Mouse (Mus musculus): ENCODE data around the gene Cic.
"Not testable (repeated sequence)": the region's sequence is repeated elsewhere in the genome, so short reads cannot be mapped to it uniquely, and the experiment has no call there.

Gene Cic

DNA sequence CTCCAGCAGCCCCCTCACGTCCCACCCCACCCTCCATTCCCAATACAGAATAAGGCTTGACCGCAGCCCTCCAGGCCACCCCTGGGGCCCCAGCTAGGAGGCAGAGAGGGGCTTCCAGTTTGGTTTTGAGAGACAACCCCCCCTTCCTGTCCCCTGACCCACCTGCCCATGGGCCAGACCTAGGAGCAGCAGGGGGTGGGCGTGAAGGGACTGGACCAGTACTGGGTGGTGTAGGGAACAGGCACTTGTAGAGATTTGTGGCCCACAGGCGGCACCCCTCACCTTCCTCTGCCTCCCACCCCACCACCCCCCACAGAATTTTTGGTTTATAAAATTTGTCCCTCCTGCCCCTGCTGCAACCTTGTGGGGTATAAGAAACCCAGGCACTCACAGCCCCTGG is 24.1 kb upstream of the Cic start:
- no peak for DNase-seq (ENCODE audit: low read depth, low spot score)

DNA sequence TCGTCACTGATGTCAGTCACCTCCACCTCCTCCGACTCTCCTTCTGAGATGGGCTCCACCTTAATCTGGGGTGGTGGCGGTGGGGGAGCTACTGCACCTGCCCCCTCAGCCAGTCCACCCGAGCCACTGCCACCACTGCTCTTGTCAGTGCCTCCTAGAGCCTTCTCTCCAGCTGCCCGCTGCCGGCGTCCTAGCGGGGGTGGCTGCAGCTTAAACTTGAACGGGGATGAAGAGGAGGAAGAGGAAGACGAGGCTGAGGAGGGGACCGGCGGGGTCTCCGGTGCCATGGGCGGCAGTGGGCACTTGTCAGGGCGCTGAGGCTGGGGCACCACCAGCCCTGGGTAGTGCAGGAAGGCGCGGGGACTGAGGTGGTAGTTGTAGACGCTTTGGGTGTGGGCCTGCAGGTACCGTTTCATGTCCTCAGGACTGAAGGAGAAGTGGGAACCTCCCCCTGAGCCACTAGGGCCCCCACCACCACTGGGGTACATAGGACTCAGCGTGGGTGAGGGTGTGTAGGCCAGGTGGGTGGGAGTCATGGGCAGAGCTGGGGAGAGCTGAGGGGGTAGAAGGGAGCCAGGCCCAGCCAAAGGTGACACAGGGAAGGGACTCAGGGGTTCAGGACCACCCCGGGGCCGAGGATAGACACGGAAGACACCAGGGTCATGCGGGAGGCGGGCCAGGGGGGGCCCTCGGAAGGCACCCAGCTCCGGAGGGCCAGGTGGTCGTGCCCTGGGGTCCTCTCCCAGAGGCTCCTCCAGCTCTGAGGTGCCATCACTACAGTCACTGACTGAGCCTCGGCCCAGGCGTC is 22.7 kb upstream of the Cic start:
- no peak for DNase-seq (ENCODE audit: low read depth, low spot score)

DNA sequence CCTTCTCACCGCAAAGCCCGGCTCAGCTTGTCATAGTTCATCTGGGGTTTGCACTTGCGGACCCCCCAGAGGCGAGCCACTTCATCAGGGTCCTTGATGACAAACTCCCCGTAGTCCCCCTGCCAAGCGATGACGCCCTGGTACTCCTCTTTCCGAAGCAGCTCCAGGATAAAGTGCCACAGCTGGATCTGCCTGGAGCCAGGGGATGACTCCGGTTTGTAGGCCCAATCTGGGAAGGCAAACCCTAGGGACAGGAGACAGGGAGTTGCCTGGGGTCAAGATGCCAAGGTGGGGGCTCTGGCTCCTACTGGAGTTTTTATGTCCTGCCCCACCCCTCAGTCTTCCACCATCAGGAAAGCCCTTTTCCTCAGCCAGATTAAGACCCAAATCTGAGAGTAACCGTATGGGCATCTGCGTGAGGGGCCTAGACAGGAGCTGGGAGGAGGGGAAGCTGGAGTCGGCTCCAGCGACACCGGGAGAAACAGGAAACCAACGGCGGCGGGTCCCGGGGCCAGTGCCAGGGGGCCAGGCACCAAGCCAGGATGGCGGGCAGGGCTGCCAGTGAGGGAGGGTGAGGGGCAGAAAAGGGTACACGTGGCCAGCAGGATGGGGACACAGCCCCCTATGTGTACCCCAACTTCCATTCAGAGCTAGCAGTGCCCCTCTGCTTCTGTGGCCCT is 21.3 kb upstream of the Cic start:
- DNase-seq (ENCODE audit: low read depth, low spot score) = no peak

DNA sequence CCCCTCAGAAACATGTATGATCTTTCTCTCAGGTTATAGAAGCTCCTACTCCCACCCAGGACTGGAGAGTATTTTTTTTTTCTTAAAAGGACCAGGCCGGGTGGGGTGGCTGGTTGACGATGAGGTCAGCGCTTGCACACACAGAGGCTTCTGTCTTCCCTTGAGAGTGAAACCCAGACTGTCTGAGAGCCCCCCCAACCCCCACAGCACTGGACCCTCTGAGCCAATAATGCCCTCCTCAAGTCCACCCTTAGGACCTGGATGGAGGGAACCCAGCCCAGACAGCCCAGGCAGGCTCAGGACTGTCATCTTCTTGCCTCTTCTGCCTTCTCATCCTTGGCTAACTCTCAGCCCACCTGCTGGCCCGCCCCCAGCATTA is 20.8 kb upstream of the Cic start:
- no peak for DNase-seq (ENCODE audit: low read depth, low spot score)

DNA sequence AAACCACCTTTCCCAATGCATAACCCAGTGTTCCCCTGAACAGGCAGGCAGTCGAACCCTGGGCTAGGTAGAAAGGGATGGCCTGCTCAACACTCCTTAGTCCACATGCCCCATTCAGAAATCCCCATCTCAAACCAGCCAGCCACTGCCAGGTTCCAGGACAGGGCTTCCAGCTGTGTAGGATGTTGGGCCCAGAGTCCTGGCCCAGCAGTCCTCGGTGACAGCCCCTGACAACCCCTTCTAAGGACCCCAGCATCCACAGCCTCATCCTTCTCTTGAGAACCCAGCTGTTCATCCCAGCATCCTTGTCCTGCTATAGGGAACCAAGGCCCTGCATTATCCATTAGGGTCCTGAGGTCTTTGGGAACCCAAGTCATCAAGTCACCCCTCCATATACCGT is 20.0 kb upstream of the Cic start:
- DNase-seq (ENCODE audit: low read depth, low spot score) = no peak

DNA sequence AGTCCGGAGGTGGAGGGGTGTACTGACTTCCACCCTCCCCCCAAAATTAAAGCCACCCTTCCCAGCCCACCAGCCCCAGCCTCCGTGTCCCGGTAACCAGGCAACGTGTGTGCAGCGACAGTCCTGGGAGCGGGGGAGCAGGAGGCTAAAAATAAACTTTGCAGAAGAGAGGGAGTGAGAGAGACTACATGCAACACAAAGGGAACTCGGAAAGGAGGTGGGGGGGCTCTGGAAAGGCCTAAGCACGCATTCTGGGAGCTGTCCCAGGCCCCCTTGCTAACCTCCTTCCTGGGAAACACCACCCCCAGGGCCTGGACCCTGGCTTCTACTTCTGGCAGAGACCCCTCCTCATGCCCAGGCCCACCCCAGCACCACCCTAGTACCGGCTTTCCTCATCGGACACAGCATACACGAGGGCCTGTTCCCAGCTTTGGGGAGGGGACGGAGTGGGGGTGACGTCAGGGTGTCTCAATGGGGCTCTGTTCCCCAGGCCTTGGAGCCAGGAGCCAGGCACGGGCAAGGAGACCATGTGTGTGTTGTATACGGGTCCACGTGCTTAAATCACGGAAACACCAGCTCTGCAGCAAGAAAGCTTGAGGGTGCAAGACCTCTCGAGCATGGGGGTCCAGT is 19.4 kb upstream of the Cic start:
- DNase-seq (ENCODE audit: low read depth, low spot score) = no peak

DNA sequence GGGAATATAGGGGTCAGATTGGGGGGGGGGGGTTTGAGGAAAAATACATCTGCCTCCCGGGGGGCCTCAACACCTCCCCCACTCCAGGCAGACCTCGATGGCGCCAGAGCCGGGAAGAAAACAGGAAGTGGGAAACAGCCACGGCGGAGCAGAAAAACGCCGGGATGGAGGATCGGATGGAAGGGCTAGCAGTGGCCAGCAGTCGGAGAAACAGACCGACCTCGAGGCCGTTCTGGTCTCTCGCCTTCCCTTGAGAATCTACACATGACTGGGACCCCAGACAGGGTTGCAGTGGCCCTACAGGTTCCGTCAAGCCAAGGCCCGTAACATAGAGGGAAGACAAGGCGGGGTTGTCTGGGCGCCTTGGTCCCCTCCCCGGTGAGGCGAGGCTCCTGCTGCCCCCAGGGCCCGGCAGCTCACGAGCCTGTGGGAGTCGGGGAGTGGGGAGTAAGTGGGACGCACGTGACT is 18.6 kb upstream of the Cic start:
- no peak for DNase-seq (ENCODE audit: low read depth, low spot score)

DNA sequence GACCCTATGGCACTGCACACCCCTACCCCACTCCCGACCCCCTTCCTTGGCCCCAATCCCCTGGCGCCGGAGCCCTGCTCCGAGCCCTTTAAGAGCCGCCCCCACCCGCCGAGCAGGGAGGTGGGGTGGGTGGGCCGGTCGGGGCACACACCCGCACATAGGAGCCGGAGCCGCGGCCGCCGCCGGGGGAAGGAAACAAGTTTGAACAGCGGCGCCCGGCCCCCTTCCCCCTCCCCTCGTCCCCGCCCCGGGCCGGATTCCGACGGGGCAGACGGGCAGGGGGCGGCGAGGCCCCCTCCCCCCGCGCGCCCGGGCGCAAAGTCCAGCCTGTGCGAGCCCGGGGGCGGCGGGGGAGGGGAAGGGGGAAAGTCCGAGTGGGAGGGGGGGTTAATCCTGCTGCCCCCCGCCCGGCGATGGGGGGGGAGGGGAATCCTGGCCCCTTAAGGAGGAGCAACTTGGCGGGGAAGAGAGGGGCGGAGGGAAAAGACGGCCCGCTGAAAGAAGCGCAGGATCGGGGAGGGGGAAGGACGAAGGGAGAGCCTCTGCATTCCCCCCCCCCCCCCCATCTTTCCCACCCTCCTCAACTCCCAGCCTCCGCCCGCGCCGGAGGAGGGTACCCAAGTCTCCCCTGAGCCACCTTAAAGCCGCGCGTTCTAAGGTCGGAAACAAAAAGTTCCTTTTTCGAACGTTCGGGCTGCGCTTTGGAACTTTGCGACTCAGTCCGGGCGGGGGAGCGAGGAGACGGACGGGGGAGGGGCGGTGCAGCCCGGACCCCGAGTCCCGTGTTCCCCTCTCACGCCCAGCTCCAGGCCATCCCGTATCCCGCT is 18.0 kb upstream of the Cic start:
- peak; percentile 56 for DNase-seq (ENCODE audit: low read depth, low spot score)

DNA sequence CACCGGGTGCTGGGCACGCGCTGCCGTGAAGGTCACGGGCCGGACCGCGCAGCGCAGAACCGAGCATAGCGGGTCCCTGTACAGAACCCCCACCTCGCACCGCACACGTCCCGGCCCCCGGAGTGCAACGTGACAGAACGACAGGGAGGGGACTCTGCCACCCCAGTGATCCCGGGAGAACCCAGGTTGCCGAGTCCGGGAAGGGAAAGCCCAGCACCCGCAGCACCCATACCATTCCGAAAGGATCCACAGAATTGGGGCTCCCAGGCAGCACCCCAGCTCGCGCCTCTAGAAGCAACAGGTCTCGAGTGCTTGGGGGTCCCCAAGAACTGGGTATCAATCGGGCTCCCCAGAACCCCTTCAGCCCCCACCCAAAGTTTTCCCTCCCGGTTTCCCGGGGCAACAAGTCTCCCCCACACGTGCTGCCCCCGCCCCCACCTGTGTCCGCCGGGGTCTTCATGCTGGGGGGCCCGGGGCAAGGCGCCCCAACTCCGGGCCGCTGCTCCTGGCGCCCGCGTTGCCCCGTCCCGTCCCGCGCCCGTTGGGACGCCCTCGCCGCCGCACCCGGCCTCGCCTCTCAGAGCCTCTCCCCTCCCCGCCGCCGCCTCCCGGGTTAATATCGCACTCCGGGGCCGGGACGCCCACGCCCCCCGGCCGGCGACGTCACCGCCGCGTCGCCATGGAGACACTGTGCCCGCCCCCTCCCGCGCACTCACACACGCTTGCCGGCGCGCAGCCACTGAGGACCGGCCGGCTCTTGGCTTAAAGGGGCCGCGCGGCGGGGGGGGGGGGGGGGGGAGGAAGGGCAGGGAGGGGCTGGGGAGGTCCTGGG is 17.1 kb upstream of the Cic start, which contains the start of gene Erf:
Gene Erf (minus strand): TSS at position 621 of the 832 bp plus-strand sequence.
- DNase-seq (ENCODE audit: low read depth, low spot score) = peak; percentile 92

DNA sequence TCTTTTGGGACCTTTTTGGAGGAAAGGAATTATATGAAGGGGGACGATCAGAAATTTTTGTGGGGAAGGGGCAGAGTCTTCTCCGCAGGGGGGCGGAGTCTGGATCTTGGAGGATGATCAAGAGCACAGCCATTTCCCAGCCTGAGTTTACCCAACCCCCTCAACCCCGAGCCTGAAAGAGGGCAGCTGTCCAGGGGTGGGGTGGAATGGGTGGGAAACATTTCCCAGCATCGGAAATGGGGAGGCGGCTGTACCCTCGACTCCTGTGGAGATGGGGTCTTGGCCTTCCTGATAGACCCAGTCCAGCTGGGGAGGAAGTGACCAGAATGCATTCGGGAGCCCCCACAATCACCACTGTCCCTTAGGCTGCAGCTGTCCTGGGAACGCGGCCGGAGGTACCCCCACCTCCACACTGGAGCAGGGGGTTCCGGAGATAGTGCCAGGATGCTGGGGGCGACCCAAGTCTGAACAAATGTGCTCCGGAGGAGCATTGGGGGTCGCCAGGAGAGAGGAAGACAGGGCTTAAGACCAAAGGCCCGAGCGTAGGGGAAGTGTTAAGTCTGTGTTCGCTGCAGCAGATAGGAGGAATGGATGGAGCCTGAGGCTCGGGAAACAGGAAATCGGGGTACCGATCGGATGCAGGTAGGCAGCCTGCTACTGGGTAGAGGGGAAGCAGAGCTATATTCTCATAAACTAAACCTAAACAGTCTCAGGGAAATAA is 16.3 kb upstream of the Cic start:
- DNase-seq (ENCODE audit: low read depth, low spot score) = peak; percentile 57

DNA sequence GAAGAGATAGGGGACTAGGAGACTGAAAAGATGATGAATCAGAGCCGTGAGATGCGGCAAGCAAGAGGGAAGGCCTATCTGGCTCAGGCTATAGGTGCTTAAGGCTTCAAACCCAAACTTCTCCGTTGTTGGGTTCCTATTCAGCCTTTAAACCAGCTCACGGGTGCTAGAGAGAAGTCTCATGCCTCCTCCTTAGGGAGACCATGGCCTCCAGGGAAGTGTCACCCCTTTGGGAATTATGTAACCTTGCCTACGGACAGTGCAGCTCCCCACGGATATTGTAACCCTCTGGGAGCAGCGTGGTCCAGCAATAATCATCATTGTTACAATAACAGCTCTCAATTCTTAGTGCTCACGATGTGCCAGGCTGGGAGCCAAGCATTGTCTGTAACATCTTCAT is 15.7 kb upstream of the Cic start:
- DNase-seq (ENCODE audit: low read depth, low spot score) = no peak

DNA sequence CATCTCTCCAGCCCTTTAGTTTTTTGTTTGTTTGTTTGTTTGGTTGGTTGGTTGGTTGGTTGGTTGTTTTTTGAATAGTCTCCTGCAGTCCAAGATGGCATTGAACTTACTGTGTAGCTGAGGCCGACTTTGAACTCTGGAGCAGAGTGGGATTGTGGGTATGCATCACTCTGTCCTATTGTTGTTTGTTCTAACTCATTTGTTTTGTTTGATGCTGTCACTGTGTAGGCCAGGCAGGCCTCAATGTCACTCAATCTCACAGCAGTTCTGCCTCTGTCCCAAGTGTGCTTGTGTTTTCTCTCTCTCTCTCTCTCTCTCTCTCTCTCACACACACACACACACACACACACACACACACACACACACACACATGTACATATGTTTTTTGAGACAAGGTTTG is 5.6 kb upstream of the Cic start:
- DNase-seq (ENCODE audit: low read depth, low spot score) = no peak

DNA sequence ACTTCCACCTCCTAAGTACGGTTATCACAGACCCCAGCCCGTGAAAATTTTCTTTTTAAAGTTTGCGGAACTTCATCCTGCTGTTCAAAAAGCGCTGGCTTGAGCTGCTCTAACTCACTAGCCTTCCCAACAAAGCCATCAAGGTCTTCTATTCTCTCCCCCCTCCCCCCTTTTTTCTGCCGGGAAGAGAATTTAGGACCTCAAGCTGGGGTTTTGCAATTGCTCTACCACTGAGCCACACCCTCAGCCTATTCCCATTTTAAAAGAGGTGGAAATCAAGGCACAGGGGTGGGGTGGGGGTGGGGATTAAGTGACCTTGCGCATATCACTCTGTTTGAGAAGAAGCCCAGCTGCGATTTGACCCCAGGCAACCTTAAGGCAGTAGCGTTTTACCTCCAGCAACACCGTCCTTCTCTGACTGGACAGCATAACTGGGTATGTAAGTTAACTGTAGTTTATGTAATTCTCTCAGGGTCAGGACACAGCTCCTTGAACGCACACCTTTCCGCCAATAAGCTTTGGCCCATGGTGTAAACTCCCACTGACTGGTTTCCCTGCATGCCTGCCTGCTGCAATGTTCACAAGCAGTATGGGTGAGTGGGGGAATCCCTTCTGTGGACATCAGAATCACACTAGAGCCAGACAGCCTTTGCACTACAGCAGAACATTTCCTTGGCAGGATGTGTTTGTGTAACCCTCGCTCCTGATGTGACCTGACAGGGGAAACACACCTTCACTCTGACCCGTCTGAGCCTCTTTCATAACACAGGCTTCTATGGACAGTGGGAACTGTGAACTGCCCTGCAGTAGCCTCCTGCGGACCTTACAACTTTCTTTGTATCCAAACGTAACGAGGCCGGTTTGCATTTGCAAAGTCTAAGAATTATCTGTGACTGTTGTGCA is 3.3 kb upstream of the Cic start:
- no peak for DNase-seq (ENCODE audit: low read depth, low spot score)

DNA sequence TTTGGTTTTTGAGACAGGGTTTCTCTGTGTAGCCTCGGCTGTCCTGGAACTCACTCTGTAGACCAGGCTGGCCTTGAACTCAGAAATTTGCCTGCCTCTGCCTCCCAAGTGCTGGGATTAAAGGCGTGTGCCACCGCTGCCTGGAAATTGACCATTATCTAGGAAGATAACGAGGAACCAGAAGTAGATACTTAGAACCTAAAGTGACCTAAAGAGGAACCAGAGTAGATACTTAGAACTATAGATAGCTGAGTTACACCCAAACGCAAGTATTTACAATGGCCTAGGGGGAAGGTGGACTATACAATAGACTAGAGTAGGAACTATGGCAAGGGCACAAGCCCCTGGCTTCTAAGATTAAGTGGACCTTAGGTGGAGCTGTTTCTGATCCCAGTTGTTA is 1.8 kb upstream of the Cic start:
- DNase-seq (ENCODE audit: low read depth, low spot score) = not testable (repeated sequence)

DNA sequence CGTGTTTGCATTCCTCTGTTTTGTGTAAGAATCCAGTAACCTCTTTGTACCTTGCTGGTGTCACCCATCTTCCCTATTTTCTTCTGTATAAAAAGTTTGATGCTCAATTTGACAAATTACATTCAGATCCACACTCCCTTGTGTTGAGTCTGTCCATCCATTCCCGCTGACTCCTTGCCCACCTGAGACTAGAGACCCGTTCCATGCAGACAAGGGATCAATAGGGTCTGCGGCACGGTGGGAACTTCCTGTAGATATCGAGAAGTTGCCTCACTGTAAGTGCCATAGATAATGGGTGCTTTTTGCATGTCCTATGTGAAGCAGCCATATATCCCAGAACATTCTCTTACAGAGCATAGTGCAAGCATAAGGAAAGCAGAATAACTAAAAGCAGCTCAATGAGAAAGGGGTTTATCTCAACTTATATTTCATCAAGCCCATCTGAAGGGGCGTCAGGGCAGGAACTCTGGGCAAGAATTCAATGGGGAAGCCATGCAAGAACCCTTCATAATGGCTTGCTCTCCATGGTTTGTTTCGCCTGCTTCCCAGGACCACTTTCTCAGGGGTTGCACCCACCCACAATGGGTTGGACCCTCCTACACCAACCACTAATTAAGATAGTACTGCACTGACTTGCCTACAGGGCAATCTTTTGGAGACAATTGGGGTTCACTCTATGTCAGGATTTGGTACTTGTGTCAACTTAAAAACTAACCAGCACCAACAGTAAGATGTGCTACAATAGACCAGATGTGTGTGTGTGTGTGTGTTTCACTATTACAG is 1.1 kb upstream of the Cic start:
- no peak for DNase-seq (ENCODE audit: low read depth, low spot score)

DNA sequence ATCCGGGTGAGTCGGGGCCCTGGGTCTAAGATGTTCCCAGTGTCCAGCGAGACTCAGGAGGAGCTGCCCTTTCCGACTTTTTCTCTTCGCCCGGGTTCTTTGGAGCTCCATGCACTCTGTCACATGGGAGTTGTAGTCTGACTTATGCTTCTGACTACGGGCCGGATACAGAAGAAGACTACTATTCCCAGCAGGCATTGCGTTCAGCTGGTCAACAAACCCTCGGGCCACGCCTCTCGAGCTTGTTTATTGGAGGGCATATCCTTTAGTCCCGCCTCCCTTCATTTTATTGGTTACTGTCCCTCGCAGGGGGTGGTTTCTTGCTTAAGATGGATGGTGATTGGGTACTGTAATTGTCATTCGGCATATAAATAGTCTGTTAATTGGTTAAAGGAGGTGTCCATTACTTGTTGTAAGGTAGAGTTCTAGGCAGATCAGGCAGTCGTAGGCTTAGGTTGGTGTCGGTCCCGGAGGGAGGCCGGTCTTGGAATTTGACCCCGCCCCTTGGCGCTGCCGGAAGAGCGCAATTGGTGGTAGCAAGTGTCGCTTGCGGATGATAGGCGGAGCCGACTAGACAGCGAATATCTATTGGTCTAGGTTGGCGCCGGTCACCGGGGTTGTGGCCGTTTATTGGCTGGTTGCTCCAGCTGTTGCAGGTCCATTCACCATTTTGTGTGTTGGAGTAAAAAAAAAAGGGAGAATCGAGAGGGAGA is 403 bp downstream of the Cic start:
- peak; percentile 100 for DNase-seq (ENCODE audit: low read depth, low spot score)

DNA sequence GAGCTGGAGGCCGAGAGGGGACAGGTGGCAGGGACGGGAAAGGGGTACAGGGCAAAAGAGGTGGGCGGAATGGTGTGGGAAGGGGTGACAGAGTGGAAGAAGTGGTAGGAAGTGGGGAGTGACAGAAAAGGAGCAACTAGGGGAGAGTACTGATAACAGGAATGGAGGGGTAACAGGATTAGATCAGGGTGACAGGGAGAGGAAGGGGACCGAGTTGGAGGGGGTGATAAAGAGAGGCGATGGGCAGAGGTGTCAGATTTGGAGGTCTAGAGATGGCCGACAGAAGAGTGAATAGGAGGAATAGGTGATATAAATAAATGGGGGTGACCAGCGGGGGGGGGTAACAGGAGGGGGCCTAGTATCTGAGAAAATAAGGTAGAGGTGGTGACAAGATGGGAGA is 1.1 kb downstream of the Cic start:
- no peak for DNase-seq (ENCODE audit: low read depth, low spot score)

DNA sequence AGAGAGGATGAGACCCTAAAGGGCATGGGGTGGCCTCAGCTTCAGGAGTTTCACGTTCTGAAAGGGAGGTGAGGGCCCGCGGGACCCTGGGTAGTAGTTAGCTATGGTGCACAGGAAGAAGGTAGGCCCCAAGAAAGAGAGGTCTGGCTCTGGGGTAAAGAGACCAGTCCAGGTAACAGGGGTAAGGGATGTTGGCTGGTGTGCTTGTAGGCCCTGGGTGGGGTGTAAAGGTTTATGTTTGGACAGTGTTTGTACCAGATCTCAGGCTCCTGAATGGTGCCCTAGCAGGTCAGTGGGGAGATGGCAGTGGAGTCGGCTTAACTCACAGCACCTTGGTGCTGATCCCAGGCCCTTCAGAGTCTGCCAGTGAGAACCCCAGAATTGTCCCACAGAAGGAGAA is 1.5 kb downstream of the Cic start:
- no peak for DNase-seq (ENCODE audit: low read depth, low spot score)

Measured in skeletal muscle tissue, adult 2 months (tissue).